Mouse (Mus musculus) inflammation-experienced regulatory T-cells, adult 16 weeks (primary cell): ENCODE measurements around the gene Zc3h15. TPM values are rescaled to one million over a fixed set of nuclear protein-coding genes. Genes with fewer than 3 reads are reported as not detected.

Source experiments
- polyA plus RNA-seq: library from polyadenylated mRNA; unstranded; fragments of 100-300 nt; shearing (Covaris generic); gene quantifications from one replicate; pipeline ENCODE4 v1.2.1, GENCODE M21; 2017

Zc3h15 gene
- polyA plus RNA-seq: 115 TPM

DNA sequence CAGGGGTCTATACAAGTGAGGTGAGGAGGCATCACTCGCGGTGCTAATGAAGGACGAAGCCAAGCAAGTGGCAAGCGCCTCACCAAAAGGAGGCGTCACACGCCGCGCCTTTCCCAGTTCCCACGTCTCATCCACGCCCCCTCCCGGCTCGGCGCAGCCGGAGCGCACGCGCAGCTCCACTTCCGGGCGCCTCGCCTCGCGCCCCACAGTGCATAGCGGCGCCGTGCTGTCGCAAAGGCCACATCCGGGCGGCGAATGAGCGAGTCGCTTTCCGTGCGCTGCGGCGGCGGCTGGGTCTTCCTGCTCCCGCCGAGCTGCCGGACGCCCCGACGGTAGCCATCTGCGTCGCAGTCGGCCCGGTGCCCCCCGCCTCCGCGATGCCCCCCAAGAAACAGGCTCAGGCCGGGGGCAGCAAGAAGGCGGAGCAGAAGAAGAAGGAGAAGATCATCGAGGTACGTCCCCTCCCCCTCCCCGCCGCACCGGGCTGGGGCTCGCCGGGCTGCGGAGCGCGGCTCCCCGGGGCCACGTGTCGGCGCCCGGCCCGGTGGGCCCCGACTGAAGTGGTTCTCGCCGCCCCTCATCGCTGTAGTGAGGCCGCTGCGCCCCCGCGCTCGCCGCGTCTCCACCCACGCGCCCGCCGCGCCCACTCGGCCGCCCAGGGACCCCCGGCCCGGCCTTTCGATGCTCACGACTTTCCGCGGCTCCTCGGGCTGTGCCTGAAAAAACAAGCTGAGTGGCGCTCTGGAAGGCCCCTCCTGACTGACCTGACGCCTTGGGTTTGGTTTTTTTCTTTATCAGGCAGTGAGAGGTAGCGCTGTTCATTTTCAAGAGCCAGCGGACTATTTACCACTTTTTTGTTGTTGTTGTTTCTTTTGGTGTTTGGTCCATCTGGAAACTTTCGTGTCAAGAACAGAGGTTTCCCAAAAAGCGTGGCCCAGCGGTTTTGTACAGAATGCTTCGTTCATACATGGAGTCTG lies at the start of gene Zc3h15:
TSS of gene Zc3h15 (plus strand) at position 160 of the 977 bp plus-strand sequence.

Other genes starting within 250 kb of the Zc3h15 start
- gene Itgav, start 80.0 kb downstream of the Zc3h15 start, polyA plus RNA-seq: 20.7 TPM
- gene Fam171b, start 168.2 kb downstream of the Zc3h15 start, polyA plus RNA-seq: 0.18 TPM